Mouse (Mus musculus): Measurements from ENCODE around the gene Zfp568. TPM values are rescaled to one million over a fixed set of nuclear protein-coding genes. Genes with fewer than 3 reads are reported as not detected.

Gene Zfp568
- polyA plus RNA-seq, 1 experiment = 11.0 TPM

- Histone ChIP-seq H3K4me3 (ENCODE audit: insufficient read depth, poor library complexity, severe bottlenecking) (no peak overlapping the region), H3ac (ENCODE audit: control insufficient read depth, insufficient read length, low read depth) (no peak overlapping the region), H3K36me3 (ENCODE audit: control insufficient read depth, insufficient read depth) (peaks cover 14% of the 10 kb centered on the region), H3K79me2 (ENCODE audit: control insufficient read depth, insufficient read depth) (peaks cover 31% of the 10 kb centered on the region), H3K79me3 (ENCODE audit: low read depth) (peaks cover 27% of the 10 kb centered on the region), H3K27me3 (ENCODE audit: control insufficient read depth, insufficient read depth, insufficient read length) (no peaks in the 10 kb centered on the region)
- TF ChIP-seq MYOG (IDR thresholded peaks at IDR 0.05; ENCODE audit: control insufficient read depth, extremely low read depth, insufficient read length) (no peak), MYOD1 (IDR thresholded peaks at IDR 0.05; ENCODE audit: control insufficient read depth, insufficient read length, low read depth) (no peak), USF1 (IDR thresholded peaks at IDR 0.05; ENCODE audit: low read depth) (no peak), CEBPB (IDR thresholded peaks at IDR 0.05; ENCODE audit: low read depth) (no peak), MAX (IDR thresholded peaks at IDR 0.05) (no peak), FOSL1 (IDR thresholded peaks at IDR 0.05; ENCODE audit: insufficient read depth, low read length, poor library complexity, severe bottlenecking) (no peak)
Observed at GRCm38 (mm10) chr7:29981860-29982259, 1.9 kb upstream of the Zfp568 start.

- peaks cover 36% of the 10 kb centered on the region for H3K79me2 ChIP-seq (ENCODE audit: control insufficient read depth, insufficient read depth)
- peaks cover 19% of the 10 kb centered on the region for H3K36me3 ChIP-seq (ENCODE audit: control insufficient read depth, insufficient read depth)
- TF ChIP-seq MYOD1 (IDR thresholded peaks at IDR 0.05; ENCODE audit: control insufficient read depth, insufficient read length, low read depth) = no peak
- TF ChIP-seq CEBPB (IDR thresholded peaks at IDR 0.05; ENCODE audit: low read depth) = no peak
- no peak for TF ChIP-seq MAX (IDR thresholded peaks at IDR 0.05)
- no peak for TF ChIP-seq USF1 (IDR thresholded peaks at IDR 0.05; ENCODE audit: low read depth)
- no peak for TF ChIP-seq FOSL1 (IDR thresholded peaks at IDR 0.05; ENCODE audit: insufficient read depth, low read length, poor library complexity, severe bottlenecking)
- no peak for TF ChIP-seq MYOG (IDR thresholded peaks at IDR 0.05; ENCODE audit: control insufficient read depth, extremely low read depth, insufficient read length)
- no peak overlapping the region for H3K4me3 ChIP-seq (ENCODE audit: insufficient read depth, poor library complexity, severe bottlenecking)
- H3K79me3 ChIP-seq (ENCODE audit: low read depth) = peaks cover 32% of the 10 kb centered on the region
- H3K27me3 ChIP-seq (ENCODE audit: control insufficient read depth, insufficient read depth, insufficient read length) = no peaks in the 10 kb centered on the region
- no peak overlapping the region for H3ac ChIP-seq (ENCODE audit: control insufficient read depth, insufficient read length, low read depth)
Observed at GRCm38 (mm10) chr7:29982341-29982740, 1.4 kb upstream of the Zfp568 start.

- Histone ChIP-seq H3K27me3 (ENCODE audit: control insufficient read depth, insufficient read depth, insufficient read length) (no peaks in the 10 kb centered on the region), H3ac (ENCODE audit: control insufficient read depth, insufficient read length, low read depth) (peak overlapping the region; percentile 43), H3K4me3 (ENCODE audit: insufficient read depth, poor library complexity, severe bottlenecking) (peak overlapping the region; percentile 71), H3K36me3 (ENCODE audit: control insufficient read depth, insufficient read depth) (peaks cover 25% of the 10 kb centered on the region), H3K79me3 (ENCODE audit: low read depth) (peaks cover 38% of the 10 kb centered on the region), H3K79me2 (ENCODE audit: control insufficient read depth, insufficient read depth) (peaks cover 41% of the 10 kb centered on the region)
- TF ChIP-seq USF1 (IDR thresholded peaks at IDR 0.05; ENCODE audit: low read depth) = no peak
- no peak for TF ChIP-seq MYOG (IDR thresholded peaks at IDR 0.05; ENCODE audit: control insufficient read depth, extremely low read depth, insufficient read length)
- no peak for TF ChIP-seq MAX (IDR thresholded peaks at IDR 0.05)
- no peak for TF ChIP-seq CEBPB (IDR thresholded peaks at IDR 0.05; ENCODE audit: low read depth)
- no peak for TF ChIP-seq CTCF (IDR thresholded peaks at IDR 0.05; ENCODE audit: control insufficient read depth, insufficient read depth, insufficient read length)
- no peak for TF ChIP-seq MYOD1 (IDR thresholded peaks at IDR 0.05; ENCODE audit: control insufficient read depth, insufficient read length, low read depth)
- no peak for TF ChIP-seq FOSL1 (IDR thresholded peaks at IDR 0.05; ENCODE audit: insufficient read depth, low read length, poor library complexity, severe bottlenecking)
Observed at GRCm38 (mm10) chr7:29982931-29983330, 824 bp upstream of the Zfp568 start.

- H3K79me3 ChIP-seq (ENCODE audit: low read depth) = peaks cover 40% of the 10 kb centered on the region
- peak overlapping the region; percentile 71 for H3K4me3 ChIP-seq (ENCODE audit: insufficient read depth, poor library complexity, severe bottlenecking)
- H3K27me3 ChIP-seq (ENCODE audit: control insufficient read depth, insufficient read depth, insufficient read length) = no peaks in the 10 kb centered on the region
- TF ChIP-seq USF1 (IDR thresholded peaks at IDR 0.05; ENCODE audit: low read depth) (no peak), FOSL1 (IDR thresholded peaks at IDR 0.05; ENCODE audit: insufficient read depth, low read length, poor library complexity, severe bottlenecking) (no peak), MYOG (IDR thresholded peaks at IDR 0.05; ENCODE audit: control insufficient read depth, extremely low read depth, insufficient read length) (no peak), MAX (IDR thresholded peaks at IDR 0.05) (no peak), MYOD1 (IDR thresholded peaks at IDR 0.05; ENCODE audit: control insufficient read depth, insufficient read length, low read depth) (no peak), CTCF (IDR thresholded peaks at IDR 0.05; ENCODE audit: control insufficient read depth, insufficient read depth, insufficient read length) (no peak), CEBPB (IDR thresholded peaks at IDR 0.05; ENCODE audit: low read depth) (no peak)
- peaks cover 28% of the 10 kb centered on the region for H3K36me3 ChIP-seq (ENCODE audit: control insufficient read depth, insufficient read depth)
- peaks cover 45% of the 10 kb centered on the region for H3K79me2 ChIP-seq (ENCODE audit: control insufficient read depth, insufficient read depth)
- H3ac ChIP-seq (ENCODE audit: control insufficient read depth, insufficient read length, low read depth) = peak overlapping the region; percentile 43
Observed at GRCm38 (mm10) chr7:29983340-29983689, 440 bp upstream of the Zfp568 start.

- TF ChIP-seq FOSL1 (IDR thresholded peaks at IDR 0.05; ENCODE audit: insufficient read depth, low read length, poor library complexity, severe bottlenecking) = no peak
- no peak for TF ChIP-seq CEBPB (IDR thresholded peaks at IDR 0.05; ENCODE audit: low read depth)
- TF ChIP-seq MYOG (IDR thresholded peaks at IDR 0.05; ENCODE audit: control insufficient read depth, extremely low read depth, insufficient read length) = no peak
- TF ChIP-seq MYOD1 (IDR thresholded peaks at IDR 0.05; ENCODE audit: control insufficient read depth, insufficient read length, low read depth) = no peak
- TF ChIP-seq MAX (IDR thresholded peaks at IDR 0.05) = no peak
- no peak for TF ChIP-seq USF1 (IDR thresholded peaks at IDR 0.05; ENCODE audit: low read depth)
- no peak for TF ChIP-seq CTCF (IDR thresholded peaks at IDR 0.05; ENCODE audit: control insufficient read depth, insufficient read depth, insufficient read length)
- H3K27me3 ChIP-seq (ENCODE audit: control insufficient read depth, insufficient read depth, insufficient read length) = no peaks in the 10 kb centered on the region
- peaks cover 71% of the 10 kb centered on the region for H3K79me2 ChIP-seq (ENCODE audit: control insufficient read depth, insufficient read depth)
- no peak overlapping the region for H3ac ChIP-seq (ENCODE audit: control insufficient read depth, insufficient read length, low read depth)
- H3K4me3 ChIP-seq (ENCODE audit: insufficient read depth, poor library complexity, severe bottlenecking) = no peak overlapping the region
- peaks cover 54% of the 10 kb centered on the region for H3K36me3 ChIP-seq (ENCODE audit: control insufficient read depth, insufficient read depth)
- peaks cover 55% of the 10 kb centered on the region for H3K79me3 ChIP-seq (ENCODE audit: low read depth)
Observed at GRCm38 (mm10) chr7:29986101-29986500, 2.3 kb downstream of the Zfp568 start.

GRCm38 (mm10) chr7:29987551-29987950, 3.8 kb downstream of the Zfp568 start:
- Histone ChIP-seq H3K4me3 (ENCODE audit: insufficient read depth, poor library complexity, severe bottlenecking) (no peak overlapping the region), H3K79me3 (ENCODE audit: low read depth) (peaks cover 66% of the 10 kb centered on the region), H3K27me3 (ENCODE audit: control insufficient read depth, insufficient read depth, insufficient read length) (no peaks in the 10 kb centered on the region), H3K79me2 (ENCODE audit: control insufficient read depth, insufficient read depth) (peaks cover 86% of the 10 kb centered on the region), H3K36me3 (ENCODE audit: control insufficient read depth, insufficient read depth) (peaks cover 68% of the 10 kb centered on the region), H3ac (ENCODE audit: control insufficient read depth, insufficient read length, low read depth) (no peak overlapping the region)
- TF ChIP-seq FOSL1 (IDR thresholded peaks at IDR 0.05; ENCODE audit: insufficient read depth, low read length, poor library complexity, severe bottlenecking) (no peak), CTCF (IDR thresholded peaks at IDR 0.05; ENCODE audit: control insufficient read depth, insufficient read depth, insufficient read length) (no peak), CEBPB (IDR thresholded peaks at IDR 0.05; ENCODE audit: low read depth) (no peak)
